In genomic region chr8:109217326-109217725, GRCm38 (mm10) we compare ENCODE assay signal across 18 mouse cellular contexts.
DNase-seq lines count a peak whose midpoint lies in the region.
"Had no signal": no experiment of that assay in that cellular context is flagged by ENCODE, and none has a peak within 500 bp of the region (broad histone marks: within the 10 kb centered on the region; RNA-seq: fewer than 3 reads in every experiment).

No protein-coding gene starts in this region.

- DNase-seq in kidney, adult 18-20 months: peak; percentile 6
- no peak for DNase-seq in kidney, postnatal 14 days
- peak; percentile 2 for DNase-seq in ovary, adult 18-20 months (ENCODE audit: low spot score)
- no peak for DNase-seq in ovary, postnatal 10 days (ENCODE audit: low spot score)
- DNase-seq in adrenal gland, postnatal 10 days: peak; percentile 49
- DNase-seq in right cerebral cortex, adult 2 months (ENCODE audit: low spot score in 2 of 2): no peak
- no peak for DNase-seq in thymus, postnatal 4 days
- DNase-seq: B cell, adult 2 months; cerebellum, adult 2 months; cerebellum, postnatal 25 days; forebrain, postnatal 0 days; gastrocnemius, postnatal 36 days; layer of hippocampus, adult 9-11 months; left cerebral cortex, postnatal 4 days; lung, embryonic 14.5 days; midbrain, embryonic 14.5 days; right cerebral cortex, postnatal 14 days; thymus, postnatal 14 days had no signal

Comparison
In these comparisons a context has a peak if more than half of its experiments do, and no peak if none do; other contexts are left out.
1. DNase-seq: peak in kidney, adult 18-20 months (single experiment), ovary, adult 18-20 months (single experiment) and adrenal gland, postnatal 10 days (single experiment); none in kidney, postnatal 14 days (single experiment), ovary, postnatal 10 days (single experiment), right cerebral cortex, adult 2 months (0 of 2) and thymus, postnatal 4 days (single experiment).